Mouse (Mus musculus) lung, postnatal 25 days (tissue): Measurements from ENCODE around the gene Cct4.

Experiments used
- DNase-seq: peaks from one replicate; pipeline ENCODE4 v3.0.0; 2022; ENCODE audit warnings: low spot score

Cct4 gene

DNA sequence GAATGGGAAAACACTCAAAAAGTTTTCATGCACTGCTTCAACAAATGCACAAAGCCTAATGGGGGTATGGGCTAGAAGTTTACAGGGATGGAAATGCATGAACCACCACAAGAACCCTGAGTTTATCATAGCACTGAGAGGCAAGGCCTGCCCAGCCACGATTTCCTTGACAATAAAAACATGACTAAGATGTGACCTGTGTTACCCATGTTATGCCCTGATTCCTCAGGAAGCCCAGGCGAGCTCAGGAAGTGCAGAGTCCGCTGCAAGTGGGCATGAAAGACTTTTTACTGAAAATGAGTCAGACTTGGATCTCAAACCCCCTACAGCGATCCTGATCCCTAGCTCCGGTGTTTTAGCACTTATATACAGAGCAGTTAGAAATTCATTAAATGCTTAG lies 56.9 kb downstream of the Cct4 start:
- no peak for DNase-seq

DNA sequence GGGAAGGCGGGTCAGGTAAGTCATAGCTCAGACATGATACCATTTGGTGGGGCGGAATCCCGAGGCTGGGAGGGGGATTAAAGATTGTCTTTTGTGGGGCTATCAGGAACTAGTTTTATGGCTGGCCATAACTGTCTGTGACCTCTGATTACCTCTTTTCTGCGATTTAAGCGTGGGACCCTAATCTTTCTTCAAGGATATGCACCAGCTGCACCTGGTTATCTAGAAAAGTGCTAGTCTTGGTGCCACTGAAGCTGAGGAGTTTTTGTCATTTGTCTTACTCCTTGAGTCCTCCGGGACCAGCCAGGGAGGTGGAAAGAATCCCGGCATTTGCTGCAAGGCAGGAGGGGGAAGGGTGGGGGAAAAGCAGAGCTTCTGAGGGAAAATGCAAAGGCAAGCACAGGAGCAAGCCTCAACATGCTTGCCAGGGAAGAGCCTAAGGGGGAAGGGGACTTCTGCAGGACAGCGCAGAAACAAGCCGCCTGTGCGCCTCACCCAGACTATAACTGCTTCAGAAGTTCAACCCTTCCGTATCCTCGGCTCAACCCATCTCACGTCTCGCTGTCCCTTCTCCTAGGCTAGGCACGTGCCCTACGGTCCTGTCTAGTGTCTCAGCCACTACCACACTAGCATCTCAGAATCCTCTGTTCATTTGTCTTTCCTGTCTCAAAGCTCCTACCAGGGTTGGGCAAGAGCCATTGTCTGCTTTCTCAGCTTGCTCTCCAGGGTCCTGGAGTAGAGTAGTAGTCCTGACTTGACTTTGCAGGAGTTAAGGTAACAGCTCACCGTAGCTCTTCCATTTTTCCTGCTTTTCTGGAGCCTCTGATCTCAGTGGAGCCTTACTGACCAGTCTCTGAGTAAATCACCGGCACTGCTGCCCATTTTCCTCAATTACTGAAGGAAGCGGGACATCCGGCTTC lies 57.6 kb downstream of the Cct4 start:
- no peak for DNase-seq

DNA sequence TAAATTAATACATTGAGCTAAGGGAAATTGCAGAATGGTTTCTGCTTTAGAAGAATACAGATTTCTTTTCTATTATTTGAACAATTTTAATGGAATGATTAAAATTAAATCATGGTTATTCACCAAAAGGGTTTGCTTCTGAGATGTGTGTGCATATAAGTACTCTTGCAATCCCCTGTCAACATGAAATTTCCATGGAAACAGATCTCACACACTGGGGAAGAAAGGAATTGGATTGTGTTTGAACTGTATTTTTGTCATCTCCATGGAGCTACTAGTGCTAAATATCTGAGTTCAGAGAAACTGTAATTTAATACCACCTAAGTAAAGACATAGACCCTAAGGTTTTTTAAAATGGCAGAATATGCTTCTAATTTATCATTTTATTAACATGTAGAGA lies 59.3 kb downstream of the Cct4 start:
- no peak for DNase-seq

DNA sequence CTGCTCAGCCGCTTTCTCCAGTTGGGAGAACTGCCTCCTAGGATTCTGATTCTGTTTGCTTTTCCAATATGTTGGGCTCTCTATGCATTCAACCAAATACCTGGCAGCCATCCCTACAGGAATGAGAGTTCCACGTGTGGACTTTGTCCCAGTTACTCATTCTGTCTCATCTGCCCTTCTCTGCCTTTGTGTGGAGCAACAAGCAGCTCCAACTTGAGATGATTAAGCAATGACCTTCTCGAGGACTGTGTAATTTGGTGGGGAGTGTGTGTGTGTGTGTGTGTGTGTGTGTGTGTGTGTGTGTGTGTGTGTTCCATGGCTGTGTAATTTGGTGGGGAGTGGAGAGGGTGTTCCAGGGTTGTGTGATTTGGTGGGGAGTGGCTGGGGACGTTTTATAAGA lies 62.0 kb downstream of the Cct4 start:
- DNase-seq = no peak
